Mouse (Mus musculus) MEL (cell line): Measurements from ENCODE around the gene Ltc4s.

Experiments
- GABPA ChIP-seq: IDR thresholded peaks from 2 replicates; pipeline ENCODE4 v1.6.1; 2012; ENCODE audit warnings: low read depth, mild to moderate bottlenecking, inconsistent platforms, low read length, improper control_type of control experiment, moderate library complexity
- MYB ChIP-seq: IDR thresholded peaks from 2 replicates; pipeline ENCODE4 v1.6.1; 2011; ENCODE audit warnings: mild to moderate bottlenecking, low read depth, low read length, improper control_type of control experiment
- TAL1 ChIP-seq: IDR thresholded peaks from 2 replicates; pipeline ENCODE4 v1.6.1; 2012; ENCODE audit warnings: mild to moderate bottlenecking, inconsistent platforms, low read length, moderate library complexity, mixed read lengths
- TCF12 ChIP-seq: IDR thresholded peaks from 2 replicates; pipeline ENCODE4 v1.6.1; 2014; ENCODE audit warnings: low read depth, mild to moderate bottlenecking, inconsistent platforms, low read length, improper control_type of control experiment, moderate library complexity

- TF ChIP-seq MYB (no peak), TAL1 (no peak), TCF12 (no peak), GABPA (no peak)
These were observed 35.1 kb downstream of the Ltc4s start for GRCm38 (mm10) chr11:50203302-50203827.
